Mouse (Mus musculus): ENCODE results near the gene Dnah5. TPM values are rescaled to one million over a fixed set of nuclear protein-coding genes. Genes with fewer than 3 reads are reported as not detected.

The Dnah5 gene
- total and polyA plus RNA-seq, 3 experiments: under 0.01 TPM; not detected in 2

DNA sequence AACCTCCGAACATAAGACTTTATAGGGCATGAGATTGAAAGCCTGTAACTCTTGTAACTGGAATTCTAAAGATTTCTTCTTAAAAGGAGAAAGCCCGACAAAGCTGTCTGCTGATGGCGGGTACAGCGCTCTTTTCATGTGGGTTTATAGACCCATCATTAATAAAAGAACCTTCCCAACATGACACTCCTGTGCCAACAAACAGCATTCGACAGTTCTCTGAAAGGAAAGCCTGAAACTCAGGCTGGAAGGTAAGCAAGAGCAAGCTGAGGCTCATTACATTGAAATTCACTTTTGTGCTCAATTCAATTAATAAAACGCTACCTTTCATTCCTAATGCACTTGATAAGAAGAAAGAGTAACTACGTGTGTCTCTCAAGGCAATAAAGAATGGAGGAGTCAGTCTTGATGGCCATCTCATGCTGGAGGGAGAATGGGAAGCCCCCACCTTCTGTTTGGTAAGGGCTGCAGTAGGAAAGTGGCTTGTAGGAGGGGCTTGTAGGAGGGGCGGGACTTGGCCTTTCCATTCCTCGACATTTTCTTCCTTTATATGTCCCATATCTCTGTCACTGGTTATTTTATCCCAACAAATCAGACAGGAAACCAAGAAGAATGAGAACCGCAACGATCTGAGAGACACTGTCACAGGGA, 15.1 kb upstream of the Dnah5 start:
- Histone ChIP-seq H3K27me3 (ENCODE audit: insufficient read depth, low read length) (no peaks in the 10 kb centered on the region), H3K4me1 (ENCODE audit: insufficient read depth, low read depth, low read length) (no peaks in the 10 kb centered on the region), H3K4me3 (ENCODE audit: low read depth, low read length) (no peak overlapping the region), H3K36me3 (replicated peaks) (no peaks in the 10 kb centered on the region), H3K9me3 (replicated peaks) (peaks cover 15% of the 10 kb centered on the region)
- no peak for ATAC-seq (ENCODE audit: extremely low read depth, insufficient number of reproducible peaks, low FRiP score, poor library complexity, severe bottlenecking)
- TF ChIP-seq CTCF (IDR thresholded peaks at IDR 0.05; ENCODE audit: low read depth, low read length) (no peak), GATA1 (IDR thresholded peaks at IDR 0.05; ENCODE audit: borderline replicate concordance, low read length) (no peak), TAL1 (conservative IDR thresholded peaks at IDR 0.05; ENCODE audit: low read depth, low read length) (no peak), GATA2 (IDR thresholded peaks at IDR 0.05; ENCODE audit: borderline replicate concordance, low read depth, low read length) (no peak), POLR2AphosphoS5 (IDR thresholded peaks at IDR 0.05; ENCODE audit: insufficient replicate concordance, low read depth, low read length) (no peak)
- no peak for DNase-seq (ENCODE audit: low spot score)

DNA sequence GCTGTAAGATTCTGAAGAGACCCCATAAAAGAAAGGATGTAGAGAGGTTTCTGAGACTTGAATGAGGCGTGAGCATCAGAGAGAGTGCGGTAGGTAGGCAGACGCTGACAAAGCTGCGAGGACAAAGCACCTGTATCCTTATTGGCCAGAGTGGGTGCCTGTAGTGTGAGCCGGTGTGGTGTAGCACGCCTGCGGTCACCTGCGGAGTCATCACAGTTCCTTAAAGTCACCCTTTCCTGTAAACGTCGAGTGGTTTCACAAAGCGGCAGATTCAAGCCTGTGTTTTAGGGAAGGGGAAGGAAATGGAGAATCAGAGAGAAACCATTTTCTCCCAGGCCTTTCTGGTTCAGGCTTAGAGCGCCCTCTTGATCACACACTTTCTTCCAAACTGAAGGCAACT, 13.9 kb upstream of the Dnah5 start:
- Histone ChIP-seq H3K36me3 (replicated peaks) (no peaks in the 10 kb centered on the region), H3K4me1 (ENCODE audit: insufficient read depth, low read depth, low read length) (no peaks in the 10 kb centered on the region), H3K27me3 (ENCODE audit: insufficient read depth, low read length) (no peaks in the 10 kb centered on the region), H3K4me3 (ENCODE audit: low read depth, low read length) (no peak overlapping the region), H3K9me3 (replicated peaks) (peaks cover 15% of the 10 kb centered on the region)
- ATAC-seq (ENCODE audit: extremely low read depth, insufficient number of reproducible peaks, low FRiP score, poor library complexity, severe bottlenecking) (no peak), DNase-seq (ENCODE audit: low spot score) (no peak)
- TF ChIP-seq GATA2 (IDR thresholded peaks at IDR 0.05; ENCODE audit: borderline replicate concordance, low read depth, low read length): no peak

DNA sequence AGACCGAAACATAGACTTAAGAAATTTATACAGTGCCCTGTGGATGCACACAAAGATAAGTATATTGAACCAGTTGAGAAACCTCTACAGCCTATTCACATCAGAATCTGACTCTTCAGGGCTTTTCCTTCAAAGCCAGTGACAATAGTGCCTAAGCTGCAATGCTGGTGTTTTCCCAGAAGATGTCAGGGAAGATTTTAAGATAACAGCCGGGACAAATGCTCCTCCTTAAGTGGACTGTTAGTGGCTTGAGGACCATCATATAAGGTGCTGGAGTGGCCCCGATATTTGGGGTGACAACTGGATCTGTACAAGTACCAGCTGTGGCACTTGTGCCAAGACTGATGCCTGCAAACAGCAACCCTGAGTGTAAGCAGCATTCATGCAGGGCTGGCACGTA, 4.9 kb upstream of the Dnah5 start:
- no peaks in the 10 kb centered on the region for H3K36me3 ChIP-seq (replicated peaks)
- DNase-seq (ENCODE audit: low spot score) (no peak), ATAC-seq (ENCODE audit: extremely low read depth, insufficient number of reproducible peaks, low FRiP score, poor library complexity, severe bottlenecking) (no peak)
- no peaks in the 10 kb centered on the region for H3K4me1 ChIP-seq (ENCODE audit: insufficient read depth, low read depth, low read length)
- peaks cover 13% of the 10 kb centered on the region; the same call in 1 of the 2 replicates for H3K9me3 ChIP-seq (replicated peaks)
- no peak for TF ChIP-seq CTCF (IDR thresholded peaks at IDR 0.05; ENCODE audit: low read depth, low read length)
- no peak for TF ChIP-seq POLR2AphosphoS5 (IDR thresholded peaks at IDR 0.05; ENCODE audit: insufficient replicate concordance, low read depth, low read length)
- TF ChIP-seq GATA2 (IDR thresholded peaks at IDR 0.05; ENCODE audit: borderline replicate concordance, low read depth, low read length): no peak
- no peak for TF ChIP-seq GATA1 (IDR thresholded peaks at IDR 0.05; ENCODE audit: borderline replicate concordance, low read length)
- TF ChIP-seq TAL1 (conservative IDR thresholded peaks at IDR 0.05; ENCODE audit: low read depth, low read length): no peak
- no peaks in the 10 kb centered on the region for H3K27me3 ChIP-seq (ENCODE audit: insufficient read depth, low read length)
- no peak overlapping the region for H3K4me3 ChIP-seq (ENCODE audit: low read depth, low read length)

DNA sequence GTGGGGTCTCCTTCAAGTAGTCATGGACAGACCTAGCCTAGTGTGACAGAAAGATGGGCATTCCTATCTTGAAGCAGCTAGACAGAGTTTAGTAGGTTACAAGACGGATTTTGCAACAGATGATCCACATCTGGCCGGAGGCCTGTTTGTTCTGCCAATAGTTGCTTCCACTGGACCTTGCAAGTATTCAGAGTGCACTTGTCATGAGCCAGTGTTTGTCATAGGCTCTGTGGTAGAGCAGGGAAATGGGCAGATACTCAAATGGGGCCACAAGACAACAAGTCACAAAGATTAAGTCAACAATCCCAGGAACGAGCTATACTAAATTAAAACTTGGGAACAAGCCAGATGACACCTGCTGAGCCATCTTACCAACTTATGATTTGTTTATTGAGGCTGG, 1.1 kb downstream of the Dnah5 start:
- Histone ChIP-seq H3K4me1 (ENCODE audit: insufficient read depth, low read depth, low read length) (no peaks in the 10 kb centered on the region), H3K27me3 (ENCODE audit: insufficient read depth, low read length) (no peaks in the 10 kb centered on the region), H3K4me3 (ENCODE audit: low read depth, low read length) (no peak overlapping the region), H3K36me3 (replicated peaks) (no peaks in the 10 kb centered on the region), H3K9me3 (replicated peaks) (peaks cover 24% of the 10 kb centered on the region)
- no peak for TF ChIP-seq GATA2 (IDR thresholded peaks at IDR 0.05; ENCODE audit: borderline replicate concordance, low read depth, low read length)
- ATAC-seq (ENCODE audit: extremely low read depth, insufficient number of reproducible peaks, low FRiP score, poor library complexity, severe bottlenecking): no peak
- DNase-seq (ENCODE audit: low spot score): no peak

DNA sequence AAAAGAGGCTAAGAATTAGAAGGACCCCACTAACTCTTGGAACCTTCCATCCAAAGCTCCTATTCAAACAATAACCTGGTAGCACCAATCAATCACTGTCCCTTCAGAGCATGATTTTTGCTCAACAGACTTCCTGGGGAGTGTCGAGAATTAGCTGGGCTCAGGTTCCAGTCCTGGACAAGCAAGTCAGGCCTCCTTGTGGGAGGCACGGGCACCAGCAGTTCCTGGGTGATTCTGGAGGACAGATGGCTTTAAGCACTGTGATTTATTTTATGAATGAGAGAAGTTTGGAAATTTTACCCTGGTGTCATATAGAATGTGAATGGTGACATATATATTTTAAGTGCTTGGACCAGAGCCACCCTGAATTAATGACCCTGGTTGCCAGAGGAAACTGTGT, 4.0 kb downstream of the Dnah5 start:
- H3K9me3 ChIP-seq (replicated peaks): peaks cover 18% of the 10 kb centered on the region
- no peaks in the 10 kb centered on the region for H3K4me1 ChIP-seq (ENCODE audit: insufficient read depth, low read depth, low read length)
- no peaks in the 10 kb centered on the region for H3K27me3 ChIP-seq (ENCODE audit: insufficient read depth, low read length)
- ATAC-seq (ENCODE audit: extremely low read depth, insufficient number of reproducible peaks, low FRiP score, poor library complexity, severe bottlenecking) (no peak), DNase-seq (ENCODE audit: low spot score) (no peak)
- TF ChIP-seq POLR2AphosphoS5 (IDR thresholded peaks at IDR 0.05; ENCODE audit: insufficient replicate concordance, low read depth, low read length): no peak
- TF ChIP-seq GATA2 (IDR thresholded peaks at IDR 0.05; ENCODE audit: borderline replicate concordance, low read depth, low read length): no peak
- no peak for TF ChIP-seq CTCF (IDR thresholded peaks at IDR 0.05; ENCODE audit: low read depth, low read length)
- TF ChIP-seq TAL1 (conservative IDR thresholded peaks at IDR 0.05; ENCODE audit: low read depth, low read length): no peak
- TF ChIP-seq GATA1 (IDR thresholded peaks at IDR 0.05; ENCODE audit: borderline replicate concordance, low read length): no peak
- H3K36me3 ChIP-seq (replicated peaks): no peaks in the 10 kb centered on the region
- no peak overlapping the region for H3K4me3 ChIP-seq (ENCODE audit: low read depth, low read length)

DNA sequence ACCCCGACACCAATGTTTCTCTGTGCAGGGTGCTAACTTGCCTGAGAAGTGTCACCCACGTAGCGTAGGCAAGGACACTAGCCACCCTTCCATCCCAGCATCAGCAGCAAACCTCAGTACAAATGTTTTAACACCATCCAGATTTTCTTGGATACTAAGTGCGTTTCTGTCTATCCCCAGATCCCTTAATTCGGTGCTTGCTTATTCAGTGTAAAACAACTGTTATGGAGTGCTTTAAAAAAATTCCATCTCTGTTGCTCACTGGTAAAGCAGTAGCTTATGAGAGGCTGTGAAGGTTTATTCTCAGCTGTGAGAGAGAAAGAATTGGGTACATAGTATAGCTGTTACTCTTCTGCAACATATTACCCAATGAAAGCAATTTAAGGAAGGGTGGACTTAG, 9.5 kb downstream of the Dnah5 start:
- H3K27me3 ChIP-seq (ENCODE audit: insufficient read depth, low read length): no peaks in the 10 kb centered on the region
- H3K4me1 ChIP-seq (ENCODE audit: insufficient read depth, low read depth, low read length): no peaks in the 10 kb centered on the region
- TF ChIP-seq POLR2AphosphoS5 (IDR thresholded peaks at IDR 0.05; ENCODE audit: insufficient replicate concordance, low read depth, low read length) (no peak), TAL1 (conservative IDR thresholded peaks at IDR 0.05; ENCODE audit: low read depth, low read length) (no peak), CTCF (IDR thresholded peaks at IDR 0.05; ENCODE audit: low read depth, low read length) (no peak), GATA2 (IDR thresholded peaks at IDR 0.05; ENCODE audit: borderline replicate concordance, low read depth, low read length) (no peak), GATA1 (IDR thresholded peaks at IDR 0.05; ENCODE audit: borderline replicate concordance, low read length) (no peak)
- peaks cover 15% of the 10 kb centered on the region for H3K9me3 ChIP-seq (replicated peaks)
- no peak for ATAC-seq (ENCODE audit: extremely low read depth, insufficient number of reproducible peaks, low FRiP score, poor library complexity, severe bottlenecking)
- no peak overlapping the region for H3K4me3 ChIP-seq (ENCODE audit: low read depth, low read length)
- H3K36me3 ChIP-seq (replicated peaks): no peaks in the 10 kb centered on the region
- DNase-seq (ENCODE audit: low spot score): no peak

DNA sequence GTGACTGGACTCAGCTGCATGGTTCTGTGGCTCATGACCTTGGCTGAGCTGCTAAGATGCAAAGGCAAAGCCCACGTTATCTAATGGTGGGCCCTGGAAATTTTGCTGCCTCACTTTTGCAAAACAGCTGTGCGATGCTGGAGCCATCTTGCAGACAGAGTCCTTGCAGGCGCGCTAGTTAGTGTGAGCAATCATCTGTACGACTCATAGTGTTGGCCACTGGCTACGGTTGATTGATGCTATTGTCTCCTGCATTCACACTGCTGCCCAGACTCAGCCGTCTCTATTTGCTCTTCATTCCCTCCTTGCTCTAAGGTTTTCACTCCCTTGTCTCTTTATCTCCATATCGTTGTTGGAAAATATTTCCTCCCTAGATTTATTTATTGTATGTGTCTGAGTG, 12.8 kb downstream of the Dnah5 start:
- DNase-seq (ENCODE audit: low spot score) (no peak), ATAC-seq (ENCODE audit: extremely low read depth, insufficient number of reproducible peaks, low FRiP score, poor library complexity, severe bottlenecking) (no peak)
- peaks cover 24% of the 10 kb centered on the region for H3K9me3 ChIP-seq (replicated peaks)
- H3K4me3 ChIP-seq (ENCODE audit: low read depth, low read length): no peak overlapping the region
- TF ChIP-seq CTCF (IDR thresholded peaks at IDR 0.05; ENCODE audit: low read depth, low read length) (no peak), TAL1 (conservative IDR thresholded peaks at IDR 0.05; ENCODE audit: low read depth, low read length) (no peak), GATA1 (IDR thresholded peaks at IDR 0.05; ENCODE audit: borderline replicate concordance, low read length) (no peak), POLR2AphosphoS5 (IDR thresholded peaks at IDR 0.05; ENCODE audit: insufficient replicate concordance, low read depth, low read length) (no peak), GATA2 (IDR thresholded peaks at IDR 0.05; ENCODE audit: borderline replicate concordance, low read depth, low read length) (no peak)
- no peaks in the 10 kb centered on the region for H3K27me3 ChIP-seq (ENCODE audit: insufficient read depth, low read length)
- H3K36me3 ChIP-seq (replicated peaks): no peaks in the 10 kb centered on the region
- no peaks in the 10 kb centered on the region for H3K4me1 ChIP-seq (ENCODE audit: insufficient read depth, low read depth, low read length)
